Mouse (Mus musculus) midbrain, embryonic 10.5 days (tissue): ENCODE measurements around the gene Fdxacb1. TPM values are rescaled to one million over a fixed set of nuclear protein-coding genes. Genes with fewer than 3 reads are reported as not detected.

ENCODE experiments used
- DNase-seq: peaks from one replicate; pipeline ENCODE4 v3.0.0-alpha.2; 2017; ENCODE audit warnings: low spot score
- H3K27ac ChIP-seq: fragments of 300-500 bp; sonication (generic); replicated peaks from 2 replicates; pipeline ENCODE4 v1.5.1; 2016; ENCODE audit warnings: mild to moderate bottlenecking
- H3K27me3 ChIP-seq: fragments of 300-500 bp; sonication (generic); 2 replicates; pipeline ENCODE4 v1.6.1; 2016; ENCODE audit warnings: low read depth, mild to moderate bottlenecking; ENCODE audit not compliant: poor library complexity, severe bottlenecking
- H3K36me3 ChIP-seq: fragments of 300-500 bp; sonication (generic); 2 replicates; pipeline ENCODE4 v1.6.1; 2016; ENCODE audit warnings: mild to moderate bottlenecking, moderate library complexity
- H3K4me1 ChIP-seq: fragments of 300-500 bp; sonication (generic); 2 replicates; pipeline ENCODE4 v1.6.1; 2016
- H3K4me3 ChIP-seq: fragments of 300-500 bp; sonication (generic); 2 replicates; pipeline ENCODE4 v1.5.1; 2016; ENCODE audit warnings: mild to moderate bottlenecking, moderate library complexity
- H3K9me3 ChIP-seq: fragments of 300-500 bp; sonication (generic); replicated peaks from 2 replicates; pipeline ENCODE4 v1.6.1; 2016; ENCODE audit warnings: mild to moderate bottlenecking
- WGBS: fragments of 180-500 bp; shearing (Covaris S2); methylation state at CpG from one replicate; pipeline ENCODE4 v1.1.7; 2016; 5-methylcytosine and 5-hydroxymethylcytosine counted together
- polyA plus RNA-seq: library from polyadenylated mRNA; unstranded; fragments of >200 nt; fragmentation: Nextera tagmentation; extraction: Ambion mirVana; gene quantifications from 2 replicates; pipeline ENCODE4 v1.2.1, GENCODE M21; 2016

Fdxacb1 gene
- polyA plus RNA-seq, 1 experiment from 2014 or later: 12.8 TPM

DNA sequence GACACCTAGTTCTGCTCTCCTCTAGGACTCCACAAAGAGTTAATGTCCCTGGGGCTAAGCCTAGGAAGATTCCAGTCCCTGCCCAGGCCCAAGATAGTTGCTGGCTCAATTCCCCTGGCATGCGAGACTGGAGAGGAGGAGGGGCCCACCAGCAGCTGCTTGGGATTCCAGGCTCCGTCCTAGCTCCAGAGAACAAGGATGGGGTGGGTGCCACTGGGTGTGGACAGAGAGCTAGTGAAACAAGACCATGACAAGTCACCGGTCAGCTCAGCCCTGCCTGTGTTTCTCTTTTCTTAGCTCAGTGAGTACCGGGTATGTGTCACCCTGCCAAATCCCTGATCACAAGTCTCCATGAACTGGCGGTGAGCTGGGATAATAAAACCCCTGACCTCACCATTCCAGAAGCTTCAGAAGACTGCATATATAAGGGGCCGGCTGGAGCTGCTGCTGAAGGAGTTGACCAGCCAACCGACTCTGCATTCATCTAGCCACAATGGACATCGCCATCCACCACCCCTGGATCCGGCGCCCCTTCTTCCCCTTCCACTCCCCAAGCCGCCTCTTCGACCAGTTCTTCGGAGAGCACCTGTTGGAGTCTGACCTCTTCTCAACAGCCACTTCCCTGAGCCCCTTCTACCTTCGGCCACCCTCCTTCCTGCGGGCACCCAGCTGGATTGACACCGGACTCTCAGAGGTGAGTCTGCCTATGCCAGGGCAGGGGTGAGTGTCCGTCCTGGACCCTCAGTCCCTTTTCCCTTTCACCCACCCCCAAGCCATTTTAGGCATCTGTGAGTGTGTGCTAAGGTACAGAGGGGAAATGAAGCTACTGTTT is 15.0 kb upstream of the Fdxacb1 start:
- Histone ChIP-seq H3K9me3 (no peaks in the 10 kb centered on the region), H3K4me1 (peaks cover 9% of the 10 kb centered on the region; the same call in 1 of the 2 replicates), H3K36me3 (no peaks in the 10 kb centered on the region), H3K27ac (no peak overlapping the region), H3K27me3 (peaks cover 17% of the 10 kb centered on the region), H3K4me3 (no peak overlapping the region)
- 75% methylated on average over 17 of the region's 17 CpGs for WGBS
- no peak for DNase-seq

- Histone ChIP-seq H3K36me3 (no peaks in the 10 kb centered on the region), H3K27ac (no peak overlapping the region)
Observed at GRCm38 (mm10) chr9:50753947-50754346, 14.1 kb upstream of the Fdxacb1 start.

DNA sequence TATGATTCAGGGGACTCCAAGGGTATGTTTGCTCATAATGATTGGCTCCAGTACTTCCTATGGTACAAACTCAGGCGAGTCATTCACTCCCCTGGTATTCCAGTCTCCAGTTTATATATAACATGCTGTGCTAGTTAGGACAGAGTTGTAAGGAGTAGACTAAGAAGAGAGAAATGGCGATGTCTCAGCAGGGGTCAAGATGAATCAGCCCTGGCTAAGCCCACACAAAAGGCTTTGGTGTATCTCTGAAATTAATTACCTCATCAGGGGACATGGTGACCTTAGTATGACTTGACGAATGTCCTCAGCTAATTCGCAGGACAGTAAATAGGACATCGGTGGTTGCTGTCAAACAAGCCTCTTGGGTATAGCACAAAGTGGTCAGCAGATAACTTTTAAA is 11.3 kb upstream of the Fdxacb1 start:
- no peak for DNase-seq
- Histone ChIP-seq H3K4me3 (no peak overlapping the region), H3K4me1 (peaks cover 9% of the 10 kb centered on the region; the same call in 1 of the 2 replicates), H3K9me3 (no peaks in the 10 kb centered on the region), H3K36me3 (no peaks in the 10 kb centered on the region), H3K27ac (no peak overlapping the region), H3K27me3 (peaks cover 11% of the 10 kb centered on the region)
- WGBS: 67% methylated on average over 5 of the region's 5 CpGs

More at GRCm38 (mm10) chr9:50753947-50754346, 14.1 kb upstream of the Fdxacb1 start:
- WGBS: 80% methylated on average over 7 of the region's 7 CpGs
- Histone ChIP-seq H3K27me3 (peaks cover 16% of the 10 kb centered on the region), H3K9me3 (no peaks in the 10 kb centered on the region), H3K4me1 (peaks cover 9% of the 10 kb centered on the region; the same call in 1 of the 2 replicates), H3K4me3 (no peak overlapping the region)
- DNase-seq: no peak

DNA sequence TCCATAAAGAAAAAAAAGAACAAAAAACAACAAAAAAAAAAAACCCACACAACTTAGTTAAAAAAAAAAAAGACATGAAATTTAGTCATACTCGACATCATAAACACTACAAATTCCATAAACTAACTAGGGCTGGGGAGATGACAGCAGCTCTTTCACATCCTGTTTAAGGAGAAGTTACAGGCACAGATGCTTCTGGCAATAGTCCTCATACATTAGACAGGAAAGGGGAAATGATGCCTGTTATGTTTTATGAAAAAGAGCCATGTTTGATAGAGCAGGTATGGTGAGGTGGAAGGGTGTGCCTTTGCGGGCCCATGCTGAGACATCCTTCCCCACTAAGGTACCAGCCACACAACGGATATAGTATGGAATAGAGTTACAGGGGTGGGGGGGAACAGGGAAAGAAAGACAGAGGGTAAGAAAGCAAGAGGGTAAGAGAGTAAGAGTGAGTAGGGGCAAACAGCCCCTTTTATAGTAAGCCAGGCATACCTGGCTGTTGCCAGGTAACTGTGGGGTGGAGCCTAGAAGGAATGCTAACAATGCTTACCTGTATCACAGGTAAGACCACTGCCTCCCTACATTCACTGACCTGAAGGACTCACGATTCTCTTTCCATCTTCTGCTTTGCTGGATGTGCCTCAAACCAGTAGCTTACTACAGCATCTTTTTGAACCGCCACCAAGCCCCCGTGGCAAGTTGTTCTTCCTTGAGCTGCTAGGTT is 6.4 kb upstream of the Fdxacb1 start:
- H3K4me1 ChIP-seq: no peaks in the 10 kb centered on the region
- H3K9me3 ChIP-seq: no peaks in the 10 kb centered on the region
- 72% methylated on average over 6 of the region's 6 CpGs for WGBS
- H3K27me3 ChIP-seq: no peaks in the 10 kb centered on the region
- no peak overlapping the region for H3K4me3 ChIP-seq
- no peaks in the 10 kb centered on the region for H3K36me3 ChIP-seq
- no peak for DNase-seq
- H3K27ac ChIP-seq: no peak overlapping the region

DNA sequence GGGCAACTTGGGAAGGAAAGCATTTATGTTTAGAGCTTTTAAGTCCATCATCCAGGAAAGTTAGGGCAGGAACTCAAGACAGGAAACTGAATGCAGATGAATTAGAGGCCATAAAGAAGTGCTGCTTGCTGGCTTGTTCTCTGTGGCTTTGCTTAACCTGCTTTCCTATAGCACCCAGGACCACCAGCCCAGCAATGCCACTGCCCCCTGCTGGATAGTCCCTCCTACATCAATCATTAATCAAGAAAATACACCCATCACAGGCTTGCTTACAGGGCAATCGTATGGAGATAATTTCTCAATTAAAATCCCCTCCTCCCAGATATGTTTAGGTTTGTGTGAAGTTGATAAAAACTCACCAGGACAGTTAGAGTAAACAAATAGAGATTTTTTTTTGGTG is 4.7 kb upstream of the Fdxacb1 start:
- Histone ChIP-seq H3K4me3 (no peak overlapping the region), H3K4me1 (peaks cover 9% of the 10 kb centered on the region), H3K36me3 (no peaks in the 10 kb centered on the region), H3K9me3 (no peaks in the 10 kb centered on the region), H3K27ac (no peak overlapping the region), H3K27me3 (no peaks in the 10 kb centered on the region)
- no peak for DNase-seq
- 78% methylated on average over 1 of the region's 1 CpGs for WGBS

DNA sequence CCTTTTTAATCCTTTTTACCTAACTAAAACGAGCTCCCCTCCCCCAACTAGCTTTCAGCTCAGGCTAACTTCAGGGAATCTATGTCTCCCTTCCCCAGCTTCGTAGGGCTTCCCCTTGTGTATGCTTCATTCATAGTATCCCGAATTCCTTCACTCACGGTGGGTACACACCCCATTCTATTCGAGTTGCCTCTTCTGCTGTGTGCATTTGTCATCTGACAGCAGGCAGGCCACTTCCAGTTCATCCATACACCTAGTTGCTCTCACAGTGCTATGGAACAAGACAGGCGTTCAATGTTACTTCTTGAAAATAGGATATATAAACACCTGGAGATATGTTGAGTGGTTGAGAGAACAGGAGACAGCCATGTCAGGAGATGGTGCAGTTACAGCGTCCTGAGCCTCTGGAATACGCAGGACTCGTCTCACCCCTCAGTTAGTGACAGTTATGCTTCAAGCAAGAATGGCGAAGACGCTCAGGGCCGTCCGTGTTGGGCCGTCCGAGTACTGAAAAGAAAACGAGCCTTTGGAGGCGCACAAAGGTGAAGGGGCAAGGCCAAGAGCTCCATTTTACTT is 417 bp upstream of the Fdxacb1 start:
- DNase-seq: no peak
- H3K27me3 ChIP-seq: no peaks in the 10 kb centered on the region
- peaks cover 18% of the 10 kb centered on the region for H3K4me1 ChIP-seq
- peak overlapping the region; percentile 76 for H3K4me3 ChIP-seq
- 9% methylated on average over 17 of the region's 17 CpGs for WGBS
- H3K36me3 ChIP-seq: peaks cover 12% of the 10 kb centered on the region; the same call in 1 of the 2 replicates
- peak overlapping the region; percentile 93 for H3K27ac ChIP-seq
- H3K9me3 ChIP-seq: no peaks in the 10 kb centered on the region

DNA sequence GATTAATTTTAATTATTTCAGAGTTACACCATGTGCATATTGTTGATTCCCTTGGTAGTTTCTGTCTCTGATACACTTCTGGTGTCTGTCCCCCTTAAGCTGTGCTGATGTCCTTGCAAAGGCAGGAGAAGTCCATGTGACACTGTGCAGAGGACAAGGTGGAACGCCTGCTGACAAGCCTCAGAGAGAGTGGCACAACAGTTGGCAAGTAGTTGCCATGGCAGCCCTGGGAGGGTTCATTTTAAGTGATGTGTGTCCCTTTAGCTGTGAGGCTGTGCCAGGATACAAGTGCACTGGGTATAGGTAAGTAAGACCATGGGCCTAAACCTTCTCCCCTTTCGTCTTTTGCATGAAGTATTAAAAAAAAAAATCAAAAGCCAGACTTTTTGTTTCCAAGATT is 2.0 kb downstream of the Fdxacb1 start:
- Histone ChIP-seq H3K27ac (no peak overlapping the region), H3K36me3 (peaks cover 12% of the 10 kb centered on the region; the same call in 1 of the 2 replicates), H3K9me3 (no peaks in the 10 kb centered on the region), H3K27me3 (no peaks in the 10 kb centered on the region), H3K4me3 (no peak overlapping the region), H3K4me1 (peaks cover 28% of the 10 kb centered on the region)
- DNase-seq: no peak
- 86% methylated on average over 2 of the region's 2 CpGs for WGBS

GRCm38 (mm10) chr9:50774026-50774462 is 6.0 kb downstream of the Fdxacb1 start:
- no peak overlapping the region for H3K27ac ChIP-seq
- DNase-seq: no peak
- H3K4me3 ChIP-seq: peak overlapping the region; percentile 96; the same call in 1 of the 2 replicates
- WGBS: 81% methylated on average over 4 of the region's 4 CpGs
- H3K9me3 ChIP-seq: no peaks in the 10 kb centered on the region
- H3K4me1 ChIP-seq: peaks cover 27% of the 10 kb centered on the region
- H3K27me3 ChIP-seq: no peaks in the 10 kb centered on the region
- peaks cover 26% of the 10 kb centered on the region for H3K36me3 ChIP-seq

GRCm38 (mm10) chr9:50774991-50775612 is 7.1 kb downstream of the Fdxacb1 start, which contains the start of the genes Alg9 and 1110032A03Rik:
Gene Alg9 (plus strand): TSS chr9:50775019.
Gene 1110032A03Rik (minus strand): TSS chr9:50775520.
- H3K27ac ChIP-seq: peak within 1 kb of the TSS; percentile 93
- peaks cover 37% of the 10 kb centered on the region for H3K36me3 ChIP-seq
- H3K4me1 ChIP-seq: peaks cover 24% of the 10 kb centered on the region
- peak within 1 kb of the TSS; percentile 96 for H3K4me3 ChIP-seq
- H3K9me3 ChIP-seq: no peaks in the 10 kb centered on the region
- DNase-seq: peak; percentile 88
- no peaks in the 10 kb centered on the region for H3K27me3 ChIP-seq
- WGBS: under 1% methylated on average over 51 of the region's 51 CpGs

DNA sequence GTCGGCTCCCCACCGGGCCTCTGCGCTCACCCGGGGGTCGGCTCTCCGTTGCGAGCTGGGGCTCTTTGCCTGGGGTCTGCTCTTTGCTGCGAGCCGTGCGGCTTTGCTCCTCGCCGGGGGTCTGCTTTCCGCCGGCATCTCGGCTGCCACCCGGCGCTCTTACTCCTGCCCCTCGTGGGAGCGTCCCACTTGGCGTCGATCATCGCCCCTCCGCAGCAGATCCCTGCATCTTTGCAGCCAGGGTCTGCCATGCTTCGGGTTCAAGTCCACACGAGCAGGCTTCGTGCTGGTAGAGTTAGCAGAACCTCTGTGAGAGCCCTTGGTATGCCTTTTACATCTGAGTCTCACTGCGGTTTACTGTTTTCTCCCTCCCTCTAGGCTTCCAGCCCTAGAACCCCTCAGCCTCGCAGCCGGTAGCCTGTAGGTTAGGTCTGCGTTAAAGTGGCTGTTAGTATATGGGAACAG is 7.7 kb downstream of the Fdxacb1 start:
- H3K36me3 ChIP-seq: peaks cover 42% of the 10 kb centered on the region
- H3K4me1 ChIP-seq: peaks cover 24% of the 10 kb centered on the region
- no peak for DNase-seq
- H3K27me3 ChIP-seq: no peaks in the 10 kb centered on the region
- H3K27ac ChIP-seq: peak overlapping the region; percentile 93
- no peaks in the 10 kb centered on the region for H3K9me3 ChIP-seq
- under 1% methylated on average over 28 of the region's 30 CpGs for WGBS
- H3K4me3 ChIP-seq: peak overlapping the region; percentile 96

DNA sequence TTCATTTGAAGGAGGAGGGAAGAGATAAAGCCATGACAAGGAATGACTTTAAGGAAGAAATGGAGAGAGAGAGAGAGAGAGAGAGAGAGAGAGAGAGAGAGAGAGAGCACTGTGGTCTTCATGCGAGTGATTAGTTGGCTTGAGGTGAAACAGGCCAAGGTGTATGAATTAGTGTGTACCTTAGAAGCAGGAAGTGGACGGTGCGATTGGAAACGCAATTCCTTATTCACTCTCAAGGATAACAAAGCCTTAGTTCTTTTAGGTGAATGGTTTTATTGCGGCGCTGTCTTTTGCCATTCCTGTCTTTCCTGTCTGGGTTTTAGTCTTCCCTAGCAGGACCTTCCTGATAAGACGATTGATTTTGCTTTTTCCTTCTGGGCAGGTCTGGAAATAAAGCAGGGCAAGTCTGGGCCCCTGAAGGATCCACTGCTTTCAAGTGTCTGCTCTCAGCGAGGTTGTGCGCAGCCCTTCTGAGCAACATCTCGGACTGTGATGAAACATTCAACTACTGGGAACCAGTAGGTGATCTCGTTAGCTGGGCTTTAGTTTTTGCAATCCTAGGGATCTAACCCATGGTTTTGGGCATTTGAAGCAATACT is 8.2 kb downstream of the Fdxacb1 start:
- peak overlapping the region; percentile 93 for H3K27ac ChIP-seq
- H3K9me3 ChIP-seq: no peaks in the 10 kb centered on the region
- H3K4me1 ChIP-seq: peaks cover 24% of the 10 kb centered on the region
- peaks cover 48% of the 10 kb centered on the region for H3K36me3 ChIP-seq
- WGBS: 75% methylated on average over 11 of the region's 11 CpGs
- DNase-seq: no peak
- H3K27me3 ChIP-seq: no peaks in the 10 kb centered on the region
- peak overlapping the region; percentile 96 for H3K4me3 ChIP-seq

GRCm38 (mm10) chr9:50782155-50782554 is 14.1 kb downstream of the Fdxacb1 start:
- no peaks in the 10 kb centered on the region for H3K27me3 ChIP-seq
- H3K27ac ChIP-seq: no peak overlapping the region
- H3K4me3 ChIP-seq: no peak overlapping the region
- H3K4me1 ChIP-seq: no peaks in the 10 kb centered on the region
- peak; percentile 29 for DNase-seq
- H3K36me3 ChIP-seq: peaks cover 91% of the 10 kb centered on the region
- 70% methylated on average over 2 of the region's 2 CpGs for WGBS
- H3K9me3 ChIP-seq: no peaks in the 10 kb centered on the region
